Mouse (Mus musculus): Measurements from ENCODE around the gene Rbm10.

DNA sequence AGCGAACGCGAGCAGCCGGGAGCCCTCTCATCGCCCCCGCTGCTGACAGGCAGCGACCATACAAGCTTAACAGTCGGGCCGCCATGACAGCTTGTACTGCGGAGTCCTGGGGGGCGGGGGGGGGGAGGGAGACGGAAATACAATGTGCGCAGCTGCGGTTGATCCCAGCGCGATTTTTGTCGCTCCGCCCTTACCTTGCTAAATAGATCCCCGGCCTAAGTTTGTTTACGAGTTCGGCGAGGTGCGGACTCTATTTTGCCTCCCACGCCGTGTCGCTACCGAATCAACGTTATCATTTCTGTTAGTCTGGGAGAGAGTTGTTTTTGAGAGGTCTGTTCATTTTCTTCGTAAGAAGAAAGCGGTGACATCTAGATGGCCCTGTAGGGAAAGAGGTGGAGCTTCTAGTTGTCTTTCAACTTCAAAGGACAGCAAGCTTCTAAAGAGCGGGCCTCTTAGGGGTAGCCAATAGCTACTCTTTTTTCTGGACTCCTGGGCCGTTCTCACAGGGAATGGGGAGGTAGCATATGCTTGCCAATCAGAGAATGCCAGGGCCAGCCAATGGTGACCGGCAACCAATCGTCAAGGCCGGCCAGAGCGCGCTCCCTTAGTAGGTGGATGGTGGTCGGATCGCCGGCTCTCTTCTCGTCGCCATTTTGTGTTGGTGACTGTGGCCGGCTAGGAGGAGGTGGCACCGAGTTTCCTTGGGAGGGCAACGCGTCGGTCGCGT is at the start of gene Rbm10, which contains the start of gene Ndufb11:
- TF ChIP-seq POLR2A (IDR thresholded peaks at IDR 0.05; ENCODE audit: low read depth, low read length) (peak; percentile 17; the same call in 1 of the 2 replicates), CTCF (IDR thresholded peaks at IDR 0.05; ENCODE audit: extremely low read depth, insufficient read depth, insufficient read length, insufficient replicate concordance) (no peak)

Data from spleen, adult 2 months (tissue).